Mouse (Mus musculus) MEL (cell line): Measurements from ENCODE around the gene Robo1. TPM values are rescaled to one million over a fixed set of nuclear protein-coding genes. Genes with fewer than 3 reads are reported as not detected.

Source experiments
- DNase-seq: peaks from one replicate; pipeline ENCODE4 v3.0.0; 2011; ENCODE audit warnings: low read depth, low spot score
- H3K27ac ChIP-seq: 2 replicates; pipeline ENCODE4 v1.5.1; 2012; ENCODE audit warnings: low read depth, mild to moderate bottlenecking, control low read depth, low read length, moderate library complexity; ENCODE audit not compliant: control insufficient read depth
- H3K27me3 ChIP-seq, 2 experiments: fragments of 150-350 bp in 1 of 2; sonication (generic) in 1 of 2; 2 replicates each; pipeline ENCODE4 v1.6.1; 2012; ENCODE audit warnings: low read length in 2 of 2, mild to moderate bottlenecking in 2 of 2, improper control_type of control experiment in 1 of 2, moderate library complexity in 1 of 2; ENCODE audit not compliant: insufficient read depth in 2 of 2, control insufficient read depth in 1 of 2
- H3K36me3 ChIP-seq, 2 experiments: 2 replicates each; pipeline ENCODE4 v1.6.1; 2012 to 2014; ENCODE audit warnings: low read length in 2 of 2, improper control_type of control experiment in 1 of 2, inconsistent platforms in 1 of 2, mild to moderate bottlenecking in 1 of 2; ENCODE audit not compliant: insufficient read depth in 2 of 2, control insufficient read depth in 1 of 2
- H3K4me1 ChIP-seq, 2 experiments: fragments of 150-350 bp in 1 of 2; sonication (generic) in 1 of 2; 2 replicates each; pipeline ENCODE4 v1.6.1; 2012; ENCODE audit warnings: low read length in 2 of 2, improper control_type of control experiment in 1 of 2, mild to moderate bottlenecking in 1 of 2; ENCODE audit not compliant: insufficient read depth in 2 of 2, control insufficient read depth in 1 of 2
- H3K4me3 ChIP-seq, 2 experiments: fragments of 150-350 bp in 1 of 2; sonication (generic) in 1 of 2; 2 replicates each; pipeline ENCODE4 v1.5.1; 2012; ENCODE audit warnings: low read depth in 2 of 2, low read length in 2 of 2, mild to moderate bottlenecking in 2 of 2, moderate library complexity in 2 of 2, control low read depth in 1 of 2, improper control_type of control experiment in 1 of 2; ENCODE audit not compliant: control insufficient read depth in 1 of 2, insufficient read depth in 1 of 2
- H3K79me2 ChIP-seq: 2 replicates; pipeline ENCODE4 v1.6.1; 2012; ENCODE audit warnings: mild to moderate bottlenecking, low read length, moderate library complexity; ENCODE audit not compliant: control insufficient read depth, poor library complexity, insufficient read depth
- H3K9ac ChIP-seq: 2 replicates; pipeline ENCODE4 v1.6.1; 2012; ENCODE audit warnings: low read depth, mild to moderate bottlenecking, control low read depth, low read length, moderate library complexity; ENCODE audit not compliant: control insufficient read depth, poor library complexity, severe bottlenecking
- H3K9me3 ChIP-seq: fragments of 150-350 bp; sonication (generic); replicated peaks from 2 replicates; pipeline ENCODE4 v1.6.1; 2012; ENCODE audit warnings: mild to moderate bottlenecking, low read length, improper control_type of control experiment, moderate library complexity; ENCODE audit not compliant: insufficient read depth
- BHLHE40 ChIP-seq: IDR thresholded peaks from 2 replicates; pipeline ENCODE4 v1.6.1; 2012; ENCODE audit warnings: low read depth, mild to moderate bottlenecking, inconsistent platforms, low read length, improper control_type of control experiment, borderline replicate concordance
- CHD2 ChIP-seq: IDR thresholded peaks from 2 replicates; pipeline ENCODE4 v1.6.1; 2011; ENCODE audit warnings: low read length, improper control_type of control experiment
- CTCF ChIP-seq, 3 experiments: IDR thresholded peaks in 2 of 3; conservative IDR thresholded peaks in 1 of 3; 2 replicates each; pipeline ENCODE4 v1.5.1; 2011 to 2012; ENCODE audit warnings: low read length in 3 of 3, low read depth in 2 of 3, mild to moderate bottlenecking in 2 of 3, improper control_type of control experiment in 1 of 3, inconsistent platforms in 1 of 3, mixed read lengths in 1 of 3, moderate library complexity in 1 of 3; ENCODE audit not compliant: control insufficient read depth in 1 of 3, insufficient read depth in 1 of 3, poor library complexity in 1 of 3, severe bottlenecking in 1 of 3
- E2F4 ChIP-seq: IDR thresholded peaks from 2 replicates; pipeline ENCODE4 v1.6.1; 2011; ENCODE audit warnings: low read depth, low read length, improper control_type of control experiment, borderline replicate concordance
- EP300 ChIP-seq, 2 experiments: IDR thresholded peaks; 2 replicates each; pipeline ENCODE4 v1.6.1; 2011; ENCODE audit warnings: improper control_type of control experiment in 2 of 2, low read length in 2 of 2, low read depth in 1 of 2, mild to moderate bottlenecking in 1 of 2
- GABPA ChIP-seq: IDR thresholded peaks from 2 replicates; pipeline ENCODE4 v1.6.1; 2012; ENCODE audit warnings: low read depth, mild to moderate bottlenecking, inconsistent platforms, low read length, improper control_type of control experiment, moderate library complexity
- GATA1 ChIP-seq: IDR thresholded peaks from 2 replicates; pipeline ENCODE4 v1.6.1; 2011; ENCODE audit warnings: low read depth, low read length, improper control_type of control experiment
- MAFK ChIP-seq: IDR thresholded peaks from 2 replicates; pipeline ENCODE4 v1.6.1; 2011; ENCODE audit warnings: low read depth, mild to moderate bottlenecking, low read length, improper control_type of control experiment, borderline replicate concordance
- MAX ChIP-seq: IDR thresholded peaks from 2 replicates; pipeline ENCODE4 v1.6.1; 2011; ENCODE audit warnings: low read length, improper control_type of control experiment
- MAZ ChIP-seq: IDR thresholded peaks from 2 replicates; pipeline ENCODE4 v1.6.1; 2012; ENCODE audit warnings: low read depth, mild to moderate bottlenecking, inconsistent platforms, low read length, improper control_type of control experiment
- MEF2A ChIP-seq: IDR thresholded peaks from 2 replicates; pipeline ENCODE4 v1.6.1; 2014; ENCODE audit warnings: low read depth, mild to moderate bottlenecking, inconsistent platforms, low read length, improper control_type of control experiment; ENCODE audit not compliant: poor library complexity, insufficient replicate concordance, severe bottlenecking; ENCODE audit errors: extremely low read depth
- MXI1 ChIP-seq: IDR thresholded peaks from 2 replicates; pipeline ENCODE4 v1.6.1; 2011; ENCODE audit warnings: mild to moderate bottlenecking, low read depth, low read length, improper control_type of control experiment
- MYB ChIP-seq: IDR thresholded peaks from 2 replicates; pipeline ENCODE4 v1.6.1; 2011; ENCODE audit warnings: mild to moderate bottlenecking, low read depth, low read length, improper control_type of control experiment
- MYC ChIP-seq: IDR thresholded peaks from 2 replicates; pipeline ENCODE4 v1.6.1; 2011; ENCODE audit warnings: low read depth, mild to moderate bottlenecking, low read length, improper control_type of control experiment, moderate library complexity
- POLR2A ChIP-seq, 2 experiments: IDR thresholded peaks; 2 replicates each; pipeline ENCODE4 v1.6.1; 2011 to 2012; ENCODE audit warnings: low read length in 2 of 2, mild to moderate bottlenecking in 2 of 2, control low read depth in 1 of 2, improper control_type of control experiment in 1 of 2, low read depth in 1 of 2, moderate library complexity in 1 of 2; ENCODE audit not compliant: control insufficient read depth in 1 of 2, insufficient read depth in 1 of 2, poor library complexity in 1 of 2
- POLR2AphosphoS5 ChIP-seq: IDR thresholded peaks from 2 replicates; pipeline ENCODE4 v1.6.1; 2012; ENCODE audit warnings: low read depth, borderline replicate concordance, mild to moderate bottlenecking, inconsistent platforms, low read length, moderate library complexity, mixed read lengths
- RCOR1 ChIP-seq: IDR thresholded peaks from 2 replicates; pipeline ENCODE4 v1.6.1; 2012; ENCODE audit warnings: low read depth, mild to moderate bottlenecking, inconsistent platforms, low read length, improper control_type of control experiment
- SIN3A ChIP-seq: IDR thresholded peaks from 2 replicates; pipeline ENCODE4 v1.6.1; 2012; ENCODE audit warnings: low read length, improper control_type of control experiment, inconsistent platforms
- TBP ChIP-seq: IDR thresholded peaks from 2 replicates; pipeline ENCODE4 v1.8.0; 2011; ENCODE audit warnings: low read depth, low read length, improper control_type of control experiment
- USF1 ChIP-seq: IDR thresholded peaks from 2 replicates; pipeline ENCODE4 v1.6.1; 2014; ENCODE audit warnings: low read depth, mild to moderate bottlenecking, inconsistent platforms, low read length, improper control_type of control experiment, moderate library complexity
- ZKSCAN1 ChIP-seq: IDR thresholded peaks from 2 replicates; pipeline ENCODE4 v1.6.1; 2012; ENCODE audit warnings: low read depth, mild to moderate bottlenecking, inconsistent platforms, low read length, improper control_type of control experiment, moderate library complexity
- ZNF384 ChIP-seq: IDR thresholded peaks from 2 replicates; pipeline ENCODE4 v1.6.1; 2012; ENCODE audit warnings: low read depth, mild to moderate bottlenecking, inconsistent platforms, low read length, improper control_type of control experiment
- polyA plus RNA-seq, 2 experiments: library from polyadenylated mRNA; stranded (reverse) in 1 of 2; unstranded in 1 of 2; fragments of >175 nt in 1 of 2; fragments of >200 nt in 1 of 2; gene quantifications; 2 replicates each; pipeline versions ENCODE4 v1.2.1 to v1.2.4; 2012; ENCODE audit warnings: low replicate concordance in 2 of 2, low read depth in 1 of 2; ENCODE audit not compliant: insufficient read length in 2 of 2, insufficient read depth in 1 of 2, missing spikeins in 1 of 2
- total RNA-seq: library from RNA; depleted of rRNA; stranded (reverse); fragments of 300-350 nt; gene quantifications from 2 replicates; pipeline ENCODE4 v1.2.3, GENCODE M21; 2012

Gene Robo1
- total and polyA plus RNA-seq, 3 experiments = not detected

DNA sequence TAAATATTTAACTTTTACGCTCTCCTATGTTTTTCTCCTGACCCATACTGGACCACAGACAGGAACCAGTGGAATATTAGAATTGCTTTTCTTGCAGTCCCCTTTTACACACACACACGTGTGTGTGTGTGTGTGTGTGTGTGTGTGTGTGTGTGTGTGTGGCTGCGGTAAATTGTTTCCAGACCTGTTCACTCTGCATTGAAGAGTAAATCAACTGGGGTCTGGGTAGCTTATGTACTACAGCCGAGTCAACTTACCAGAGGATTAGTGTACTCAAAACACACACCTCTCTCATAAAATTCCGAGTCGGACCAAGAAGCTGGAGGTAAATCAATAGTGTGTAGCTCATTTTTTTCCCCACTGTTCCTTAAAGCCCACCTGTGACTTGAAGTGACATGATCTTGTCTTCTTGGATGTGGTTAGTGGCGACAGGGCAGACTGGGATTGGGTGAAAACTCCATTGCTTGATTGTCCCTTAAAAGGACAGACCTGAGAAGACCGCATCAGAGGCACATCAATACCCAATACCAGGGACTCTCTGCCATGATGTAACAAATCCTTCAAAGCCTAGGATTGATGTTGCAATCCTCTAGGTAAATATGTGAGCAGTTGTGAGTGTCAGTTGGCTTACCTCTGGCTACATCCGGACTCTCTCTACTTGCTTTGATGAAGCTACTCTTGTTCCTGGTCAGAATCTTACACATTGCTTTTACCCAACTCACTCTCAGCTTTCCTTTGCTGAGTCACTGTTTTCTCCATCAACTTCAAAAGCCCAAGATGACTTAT lies 457.2 kb downstream of the Robo1 start:
- Histone ChIP-seq H3K9me3 (no peaks in the 10 kb centered on the region), H3K4me3 (no peak overlapping the region), H3K79me2 (no peaks in the 10 kb centered on the region), H3K27me3 (no peaks in the 10 kb centered on the region), H3K27ac (no peak overlapping the region), H3K36me3 (no peaks in the 10 kb centered on the region), H3K9ac (no peak overlapping the region), H3K4me1 (no peaks in the 10 kb centered on the region)
- TF ChIP-seq ZNF384 = no peak
- no peak for TF ChIP-seq RCOR1
- no peak for TF ChIP-seq MAZ
- TF ChIP-seq GATA1 = no peak
- TF ChIP-seq MAFK = no peak
- DNase-seq = no peak

DNA sequence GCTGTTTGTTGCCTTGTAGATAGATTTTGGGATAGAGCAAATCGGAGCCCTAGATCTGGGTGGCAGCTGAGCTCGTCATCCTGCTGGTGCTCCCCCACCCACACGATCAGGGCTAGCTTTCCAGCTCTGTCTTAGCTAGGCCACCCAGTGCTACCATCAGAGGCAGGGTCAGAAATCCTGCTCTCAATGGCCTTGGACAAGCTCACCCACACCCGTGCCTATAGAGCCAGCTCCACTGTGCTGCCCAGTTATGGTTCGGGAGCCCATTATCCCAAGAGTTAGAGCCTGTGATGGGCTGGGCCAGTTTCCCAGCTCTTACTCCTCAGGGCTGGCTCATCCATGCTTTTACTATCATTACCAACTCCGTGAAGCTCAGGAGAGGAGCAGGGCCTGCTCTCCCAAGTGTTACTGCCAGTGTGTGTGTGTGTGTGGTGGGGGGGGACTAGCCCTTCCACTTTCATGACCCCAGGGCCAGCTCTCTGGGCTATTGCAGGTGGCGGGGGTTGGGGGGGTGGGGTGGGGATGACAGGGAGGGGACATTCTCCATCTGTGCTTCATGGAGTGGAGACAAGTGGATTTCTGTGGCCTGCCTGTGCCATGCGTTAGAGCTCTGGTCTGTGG lies 461.2 kb downstream of the Robo1 start:
- DNase-seq = no peak
- no peak for TF ChIP-seq ZKSCAN1
- no peak for TF ChIP-seq BHLHE40
- no peak for TF ChIP-seq MAZ
- no peak for TF ChIP-seq MEF2A
- TF ChIP-seq MAX = no peak
- TF ChIP-seq POLR2AphosphoS5 = no peak
- no peak for TF ChIP-seq CHD2
- no peak for TF ChIP-seq EP300 (IDR thresholded peaks at IDR 0.05; ENCODE audit: low read depth in 1 of 2, low read length in 2 of 2)
- no peak for TF ChIP-seq TBP
- TF ChIP-seq GABPA = no peak
- TF ChIP-seq SIN3A = no peak
- TF ChIP-seq USF1 = no peak
- no peak for TF ChIP-seq MXI1
- no peak for TF ChIP-seq POLR2A (IDR thresholded peaks at IDR 0.05; ENCODE audit: control insufficient read depth in 1 of 2, insufficient read depth in 1 of 2, low read depth in 1 of 2, low read length in 2 of 2, poor library complexity in 1 of 2)
- no peak for TF ChIP-seq MYB
- no peak for TF ChIP-seq CTCF (IDR thresholded peaks at IDR 0.05 in 2 of 3, conservative IDR thresholded peaks at IDR 0.05 in 1 of 3; ENCODE audit: control insufficient read depth in 1 of 3, insufficient read depth in 1 of 3, low read depth in 2 of 3, low read length in 3 of 3, poor library complexity in 1 of 3, severe bottlenecking in 1 of 3)
- no peak for TF ChIP-seq E2F4
- TF ChIP-seq GATA1 = no peak
- TF ChIP-seq MYC = no peak
- no peaks in the 10 kb centered on the region for H3K9me3 ChIP-seq
- no peak overlapping the region for H3K9ac ChIP-seq
- no peaks in the 10 kb centered on the region for H3K27me3 ChIP-seq
- H3K27ac ChIP-seq = no peak overlapping the region
- H3K36me3 ChIP-seq = no peaks in the 10 kb centered on the region
- no peak overlapping the region for H3K4me3 ChIP-seq
- no peaks in the 10 kb centered on the region for H3K79me2 ChIP-seq
- no peaks in the 10 kb centered on the region for H3K4me1 ChIP-seq
